21 mouse cellular contexts compared by ENCODE assay signal in genomic region chr13:19506543-19506942, GRCm38 (mm10).
A peak's percentile ranks its signal among the peaks of the same experiment; 100 is the strongest.
DNase-seq lines count a peak whose midpoint lies in the region; ATAC-seq and TF ChIP-seq lines count a peak whose summit lies in the region.
"Had no signal": no experiment of that assay in that cellular context is flagged by ENCODE, and none has a peak within 500 bp of the region (broad histone marks: within the 10 kb centered on the region; RNA-seq: fewer than 3 reads in every experiment).

No protein-coding gene starts in this region.

- no peak overlapping the region for H3K4me2 ChIP-seq in liver, embryonic 16.5 days (ENCODE audit: low read depth, low read length)
- H3K4me2 ChIP-seq in liver, postnatal 0 days (ENCODE audit: low read depth, low read length): no peak overlapping the region
- H3K4me2 ChIP-seq in liver, embryonic 12.5 days: no peak overlapping the region
- no peak overlapping the region for H3K4me2 ChIP-seq in midbrain, embryonic 11.5 days
- H3K4me2 ChIP-seq in midbrain, embryonic 13.5 days (replicated peaks): no peak overlapping the region

- TF ChIP-seq EP300 in liver, postnatal 0 days (IDR thresholded peaks at IDR 0.05; ENCODE audit: low read depth): no peak

- no peak overlapping the region for H3K9ac ChIP-seq in liver, embryonic 16.5 days (ENCODE audit: low read depth, low read length)
- H3K9ac ChIP-seq in liver, postnatal 0 days (replicated peaks): no peak overlapping the region
- H3K9ac ChIP-seq in liver, embryonic 12.5 days: no peak overlapping the region
- no peak overlapping the region for H3K9ac ChIP-seq in midbrain, embryonic 11.5 days (ENCODE audit: low read length)
- H3K9ac ChIP-seq in midbrain, embryonic 13.5 days (replicated peaks): no peak overlapping the region

- DNase-seq in liver: no peak
- no peak for DNase-seq in liver, postnatal 0 days
- DNase-seq in midbrain, embryonic 11.5 days (ENCODE audit: low spot score, missing footprints): peak; percentile 62
- DNase-seq: adrenal gland, adult 2 months; adrenal gland, adult 8-10 months; adrenal gland, postnatal 10 days; adrenal gland, postnatal 14 days; adrenal gland, postnatal 25 days; adrenal gland, postnatal 36 days; B cell, adult 2 months; cerebellum, adult 11 months; cerebellum, adult 11-12 months; cerebellum, adult 18-20 months had no signal

- TF ChIP-seq CTCF in liver, postnatal 0 days (IDR thresholded peaks at IDR 0.05; ENCODE audit: low read depth): no peak

- no peak overlapping the region for H3K27ac ChIP-seq in liver, embryonic 16.5 days (ENCODE audit: low read length)
- no peak overlapping the region for H3K27ac ChIP-seq in liver, postnatal 0 days (ENCODE audit: low read depth)
- no peak overlapping the region for H3K27ac ChIP-seq in liver, embryonic 12.5 days
- no peak overlapping the region for H3K27ac ChIP-seq in midbrain, embryonic 11.5 days (ENCODE audit: low read depth, low read length)
- H3K27ac ChIP-seq in midbrain, embryonic 13.5 days: no peak overlapping the region

- no peaks in the 10 kb centered on the region for H3K27me3 ChIP-seq in liver, embryonic 16.5 days (ENCODE audit: control insufficient read depth, insufficient read depth, low read depth, low read length)
- H3K27me3 ChIP-seq in liver, postnatal 0 days (ENCODE audit: insufficient read depth, low read length): no peaks in the 10 kb centered on the region
- H3K27me3 ChIP-seq in liver, embryonic 12.5 days (replicated peaks): no peaks in the 10 kb centered on the region
- H3K27me3 ChIP-seq in midbrain, embryonic 11.5 days (ENCODE audit: control insufficient read depth, insufficient read depth, low read length): no peaks in the 10 kb centered on the region
- H3K27me3 ChIP-seq in midbrain, embryonic 13.5 days: no peaks in the 10 kb centered on the region
- H3K27me3 ChIP-seq: CH12.LX, Patski had no signal

- WGBS in liver, embryonic 16.5 days (ENCODE audit: insufficient replicate concordance): 27% methylated on average over 3 of the region's 3 CpGs
- 32% methylated on average over 3 of the region's 3 CpGs for WGBS in liver, postnatal 0 days (ENCODE audit: insufficient replicate concordance)
- WGBS in liver, embryonic 12.5 days (ENCODE audit: insufficient replicate concordance): 40% methylated on average over 3 of the region's 3 CpGs
- whole genome bisulfite sequencing in midbrain, embryonic 11.5 days: 65% methylated on average over 3 of the region's 3 CpGs
- WGBS in midbrain, embryonic 13.5 days: 70% methylated on average over 3 of the region's 3 CpGs

- no peak overlapping the region for H3K4me3 ChIP-seq in liver, embryonic 16.5 days (ENCODE audit: low read depth, low read length)
- no peak overlapping the region for H3K4me3 ChIP-seq in liver, postnatal 0 days (ENCODE audit: low read depth, low read length)
- no peak overlapping the region for H3K4me3 ChIP-seq in liver, embryonic 12.5 days
- no peak overlapping the region for H3K4me3 ChIP-seq in midbrain, embryonic 11.5 days (ENCODE audit: low read depth, low read length)
- no peak overlapping the region for H3K4me3 ChIP-seq in midbrain, embryonic 13.5 days (replicated peaks)

- no peaks in the 10 kb centered on the region for H3K9me3 ChIP-seq in liver, embryonic 16.5 days (replicated peaks; ENCODE audit: control insufficient read depth, low read length)
- no peaks in the 10 kb centered on the region for H3K9me3 ChIP-seq in liver, postnatal 0 days (ENCODE audit: low read length)
- H3K9me3 ChIP-seq in liver, embryonic 12.5 days (replicated peaks): no peaks in the 10 kb centered on the region
- H3K9me3 ChIP-seq in midbrain, embryonic 11.5 days (ENCODE audit: control insufficient read depth, low read length): no peaks in the 10 kb centered on the region
- H3K9me3 ChIP-seq in midbrain, embryonic 13.5 days: no peaks in the 10 kb centered on the region
- H3K9me3 ChIP-seq: G1E had no signal

- ATAC-seq in liver, embryonic 16.5 days (ENCODE audit: low read depth): peak; percentile 56; the same call in 1 of the 2 replicates
- peak; percentile 61 for ATAC-seq in liver, postnatal 0 days
- no peak for ATAC-seq in liver, embryonic 12.5 days
- no peak for ATAC-seq in midbrain, embryonic 11.5 days (ENCODE audit: low FRiP score)
- no peak for ATAC-seq in midbrain, embryonic 13.5 days
- ATAC-seq: activated CD4-positive, CD25-positive, alpha-beta regulatory T cell, adult 4 months; CD4-positive, CD25-positive, alpha-beta regulatory T cell, adult 4 months; Patski had no signal

- H3K36me3 ChIP-seq in liver, embryonic 16.5 days (ENCODE audit: control insufficient read depth, insufficient read depth): no peaks in the 10 kb centered on the region
- H3K36me3 ChIP-seq in liver, postnatal 0 days (replicated peaks; ENCODE audit: insufficient read depth, low read length): no peaks in the 10 kb centered on the region
- no peaks in the 10 kb centered on the region for H3K36me3 ChIP-seq in liver, embryonic 12.5 days
- H3K36me3 ChIP-seq in midbrain, embryonic 11.5 days (ENCODE audit: control insufficient read depth, insufficient read depth, low read length): no peaks in the 10 kb centered on the region
- H3K36me3 ChIP-seq in midbrain, embryonic 13.5 days: no peaks in the 10 kb centered on the region
- H3K36me3 ChIP-seq: G1E had no signal

- no peaks in the 10 kb centered on the region for H3K4me1 ChIP-seq in liver, embryonic 16.5 days (ENCODE audit: control insufficient read depth, low read depth, low read length)
- H3K4me1 ChIP-seq in liver, postnatal 0 days (ENCODE audit: insufficient read depth): no peaks in the 10 kb centered on the region
- no peaks in the 10 kb centered on the region for H3K4me1 ChIP-seq in liver, embryonic 12.5 days
- H3K4me1 ChIP-seq in midbrain, embryonic 11.5 days (ENCODE audit: control insufficient read depth, insufficient read depth, low read length): no peaks in the 10 kb centered on the region
- H3K4me1 ChIP-seq in midbrain, embryonic 13.5 days (replicated peaks): no peaks in the 10 kb centered on the region

Comparison
In these comparisons a context has a peak if more than half of its experiments do, and no peak if none do; other contexts are left out.
1. ATAC-seq: peak in liver, embryonic 16.5 days (single experiment) and liver, postnatal 0 days (single experiment); none in liver, embryonic 12.5 days (single experiment), midbrain, embryonic 11.5 days (single experiment) and midbrain, embryonic 13.5 days (single experiment).